Mouse (Mus musculus): ENCODE results near the gene Map6.

DNA sequence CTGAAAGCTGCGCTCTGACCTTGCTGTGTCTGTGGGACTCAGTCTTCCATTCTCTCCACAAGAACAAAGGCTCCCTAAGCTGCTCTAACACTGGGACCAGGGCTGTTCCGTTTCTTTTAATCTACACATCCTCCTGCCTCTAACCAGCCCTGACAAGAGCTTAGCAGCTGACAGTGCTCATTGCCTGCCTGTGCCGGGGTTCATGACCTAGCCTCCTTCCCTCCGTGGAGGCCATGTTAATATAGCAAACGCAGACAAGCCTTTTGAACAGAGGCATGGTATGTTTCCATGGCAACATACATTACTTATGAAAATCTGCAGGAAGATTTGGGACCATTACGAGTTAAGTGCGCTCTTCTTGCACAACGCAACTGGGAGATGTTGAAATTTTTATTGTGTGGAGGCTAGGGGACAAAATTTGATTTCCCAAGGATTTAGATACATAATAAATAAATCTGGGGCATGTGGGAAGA lies 45.5 kb downstream of the Map6 start:
- no peak for TF ChIP-seq CTCF (IDR thresholded peaks at IDR 0.05; ENCODE audit: extremely low read depth, insufficient read depth, insufficient read length, insufficient replicate concordance)
- no peak for TF ChIP-seq POLR2A (IDR thresholded peaks at IDR 0.05; ENCODE audit: low read depth, low read length)

Data from spleen, adult 2 months (tissue).